Mouse (Mus musculus) kidney, embryonic 16.5 days (tissue): ENCODE measurements around the gene Tmem209. TPM values are rescaled to one million over a fixed set of nuclear protein-coding genes. Genes with fewer than 3 reads are reported as not detected.

Source experiments
- ATAC-seq: fragments of 200-750 bp; cut with Nextera tagmentation; 2 replicates; pipeline ENCODE4 v1.8.0; 2017; ENCODE audit warnings: moderate TSS enrichment; ENCODE audit not compliant: low FRiP score, low TSS enrichment
- H3K27ac ChIP-seq: fragments of 300-500 bp; sonication (generic); 2 replicates; pipeline ENCODE4 v1.5.1; 2014; ENCODE audit warnings: low read length
- H3K27me3 ChIP-seq: fragments of 300-500 bp; sonication (generic); 2 replicates; pipeline ENCODE4 v1.6.1; 2014; ENCODE audit warnings: low read length, control low read depth, mixed read lengths; ENCODE audit not compliant: insufficient read depth
- H3K36me3 ChIP-seq: fragments of 300-500 bp; sonication (generic); 2 replicates; pipeline ENCODE4 v1.6.1; 2014; ENCODE audit warnings: low read length, control low read depth, mixed read lengths; ENCODE audit not compliant: insufficient read depth
- H3K4me1 ChIP-seq: fragments of 300-500 bp; sonication (generic); 2 replicates; pipeline ENCODE4 v1.6.1; 2014; ENCODE audit warnings: low read length, control low read depth, mixed read lengths; ENCODE audit not compliant: insufficient read depth
- H3K4me2 ChIP-seq: fragments of 300-500 bp; sonication (generic); replicated peaks from 2 replicates; pipeline ENCODE4 v1.6.1; 2014; ENCODE audit warnings: low read depth, low read length
- H3K4me3 ChIP-seq: fragments of 300-500 bp; sonication (generic); 2 replicates; pipeline ENCODE4 v1.5.1; 2014; ENCODE audit warnings: mild to moderate bottlenecking, low read length
- H3K9ac ChIP-seq: fragments of 300-500 bp; sonication (generic); replicated peaks from 2 replicates; pipeline ENCODE4 v1.6.1; 2014; ENCODE audit warnings: low read length
- H3K9me3 ChIP-seq: fragments of 300-500 bp; sonication (generic); 2 replicates; pipeline ENCODE4 v1.6.1; 2016; ENCODE audit warnings: low read length, control low read depth
- WGBS: fragments of 180-500 bp; shearing (Covaris S2); extraction: QIAGEN DNeasy Blood & Tissue Kit; methylation state at CpG from one replicate; pipeline ENCODE4 v1.1.7; 2014; 5-methylcytosine and 5-hydroxymethylcytosine counted together
- polyA plus RNA-seq: library from polyadenylated mRNA; unstranded; fragments of >200 nt; fragmentation: Nextera tagmentation; extraction: Ambion mirVana; gene quantifications from 2 replicates; pipeline ENCODE4 v1.2.1, GENCODE M21; 2015

The Tmem209 gene
- polyA plus RNA-seq, 1 experiment from 2014 or later, result 45.6 TPM

GRCm38 (mm10) chr6:30510291-30510690 is 708 bp upstream of the Tmem209 start:
- WGBS, result 72% methylated on average over 5 of the region's 5 CpGs
- Histone ChIP-seq H3K27ac (peak overlapping the region; percentile 99), H3K27me3 (no peaks in the 10 kb centered on the region), H3K4me1 (peaks cover 19% of the 10 kb centered on the region), H3K4me3 (no peak overlapping the region), H3K4me2 (peak overlapping the region; percentile 52; the same call in 1 of the 2 replicates), H3K9ac (peak overlapping the region; percentile 46; the same call in 1 of the 2 replicates), H3K9me3 (no peaks in the 10 kb centered on the region), H3K36me3 (peaks cover 12% of the 10 kb centered on the region)
- no peak for ATAC-seq

GRCm38 (mm10) chr6:30508824-30509223 is 759 bp downstream of the Tmem209 start:
- Histone ChIP-seq H3K27ac (peak overlapping the region; percentile 99), H3K9me3 (no peaks in the 10 kb centered on the region), H3K27me3 (no peaks in the 10 kb centered on the region), H3K4me2 (peak overlapping the region; percentile 75), H3K4me3 (peak overlapping the region; percentile 72), H3K4me1 (peaks cover 10% of the 10 kb centered on the region), H3K36me3 (peaks cover 15% of the 10 kb centered on the region), H3K9ac (peak overlapping the region; percentile 94)
- ATAC-seq, result no peak
- 5% methylated on average over 2 of the region's 2 CpGs for WGBS

- 78% methylated on average over 3 of the region's 3 CpGs for WGBS
- ATAC-seq, result no peak
- H3K9me3 ChIP-seq, result no peaks in the 10 kb centered on the region
- no peak overlapping the region for H3K4me2 ChIP-seq
- H3K4me3 ChIP-seq, result no peak overlapping the region
- H3K36me3 ChIP-seq, result peaks cover 48% of the 10 kb centered on the region
- H3K27ac ChIP-seq, result no peak overlapping the region
- H3K27me3 ChIP-seq, result no peaks in the 10 kb centered on the region
- H3K9ac ChIP-seq, result no peak overlapping the region
- H3K4me1 ChIP-seq, result no peaks in the 10 kb centered on the region
These were observed 10.5 kb downstream of the Tmem209 start for GRCm38 (mm10) chr6:30499049-30499448.

DNA sequence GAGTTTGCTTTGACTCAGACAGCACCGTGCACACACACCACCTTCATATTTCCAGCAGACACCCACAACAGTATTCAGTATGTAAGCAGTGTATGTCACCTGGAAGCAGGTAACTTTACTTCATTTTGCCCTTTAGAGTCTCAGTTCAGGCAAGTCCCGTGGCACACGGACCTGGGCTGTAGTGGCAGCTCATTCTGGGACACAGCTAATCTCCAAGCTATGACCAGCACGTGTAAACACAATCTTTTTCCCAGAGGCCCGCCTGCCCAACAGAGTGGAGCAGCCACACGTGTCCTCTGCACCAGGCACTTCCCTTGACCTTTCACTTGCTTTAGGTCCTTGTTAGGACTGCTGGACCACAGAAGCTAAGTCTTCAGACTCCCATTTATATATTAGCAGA is 23.1 kb downstream of the Tmem209 start:
- H3K4me2 ChIP-seq, result no peak overlapping the region
- H3K4me1 ChIP-seq, result no peaks in the 10 kb centered on the region
- peaks cover 68% of the 10 kb centered on the region for H3K36me3 ChIP-seq
- no peak overlapping the region for H3K27ac ChIP-seq
- H3K4me3 ChIP-seq, result no peak overlapping the region
- no peak for ATAC-seq
- no peaks in the 10 kb centered on the region for H3K27me3 ChIP-seq
- WGBS, result 88% methylated on average over 6 of the region's 6 CpGs
- H3K9ac ChIP-seq, result no peak overlapping the region
- H3K9me3 ChIP-seq, result no peaks in the 10 kb centered on the region

DNA sequence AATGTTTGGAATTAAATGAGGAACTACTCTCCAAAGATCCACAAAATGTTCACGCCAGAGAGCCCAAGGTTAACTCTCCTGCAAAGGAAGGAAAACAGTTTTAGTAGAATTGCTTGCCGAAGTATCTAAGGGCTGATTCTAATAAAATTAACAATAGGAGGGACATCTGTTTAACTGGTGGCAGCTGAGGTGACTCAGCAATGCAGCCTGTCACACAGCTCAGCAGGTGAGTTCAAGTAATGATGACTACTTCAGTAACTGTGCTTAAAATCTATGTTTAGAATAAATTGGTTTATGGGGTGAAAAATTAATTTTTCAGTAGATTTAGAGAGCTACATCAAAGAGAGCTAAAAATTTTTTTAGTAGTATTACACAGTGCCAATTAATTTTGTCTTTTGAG is 26.7 kb downstream of the Tmem209 start:
- H3K4me2 ChIP-seq, result no peak overlapping the region
- no peak overlapping the region for H3K4me3 ChIP-seq
- no peak overlapping the region for H3K27ac ChIP-seq
- no peaks in the 10 kb centered on the region for H3K27me3 ChIP-seq
- H3K9me3 ChIP-seq, result no peaks in the 10 kb centered on the region
- no peak overlapping the region for H3K9ac ChIP-seq
- ATAC-seq, result no peak
- WGBS, result 86% methylated on average over 2 of the region's 2 CpGs
- H3K4me1 ChIP-seq, result no peaks in the 10 kb centered on the region
- peaks cover 59% of the 10 kb centered on the region for H3K36me3 ChIP-seq

- Histone ChIP-seq H3K36me3 (peaks cover 28% of the 10 kb centered on the region), H3K4me3 (no peak overlapping the region), H3K4me1 (no peaks in the 10 kb centered on the region), H3K27ac (no peak overlapping the region), H3K9ac (no peak overlapping the region), H3K4me2 (no peak overlapping the region), H3K27me3 (no peaks in the 10 kb centered on the region), H3K9me3 (no peaks in the 10 kb centered on the region)
- WGBS, result 89% methylated on average over 3 of the region's 3 CpGs
- ATAC-seq, result no peak
These were observed 30.2 kb downstream of the Tmem209 start for GRCm38 (mm10) chr6:30479418-30479817.

GRCm38 (mm10) chr6:30477784-30478183 is 31.8 kb downstream of the Tmem209 start:
- Histone ChIP-seq H3K4me2 (no peak overlapping the region), H3K4me1 (no peaks in the 10 kb centered on the region), H3K9me3 (no peaks in the 10 kb centered on the region), H3K27ac (no peak overlapping the region), H3K36me3 (peaks cover 15% of the 10 kb centered on the region), H3K9ac (no peak overlapping the region), H3K4me3 (no peak overlapping the region), H3K27me3 (no peaks in the 10 kb centered on the region)
- 94% methylated on average over 6 of the region's 6 CpGs for WGBS
- ATAC-seq, result no peak

DNA sequence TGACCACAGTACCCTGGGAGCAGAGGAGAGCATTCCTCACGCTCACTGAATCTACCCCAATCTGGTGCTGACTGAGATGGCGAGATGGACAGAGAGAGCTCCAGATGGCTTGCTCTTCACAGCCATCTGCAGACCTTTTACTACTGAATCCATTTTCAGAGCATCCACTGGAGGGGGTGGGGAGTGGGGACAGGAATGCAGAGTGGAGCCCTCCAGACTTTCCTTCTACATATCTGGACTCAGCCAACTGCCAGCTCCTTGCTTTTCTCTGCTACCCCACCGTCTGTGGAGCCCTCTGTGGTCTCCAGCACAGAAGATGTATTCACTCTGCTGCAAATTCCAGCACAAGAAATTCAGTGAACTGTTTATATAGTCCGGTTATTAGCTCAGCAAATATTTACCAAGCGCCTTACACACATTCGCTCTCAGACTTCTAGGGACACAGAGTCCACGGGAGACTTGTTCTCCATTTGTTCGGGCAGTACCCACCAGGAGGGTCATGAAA is 32.3 kb downstream of the Tmem209 start:
- peaks cover 12% of the 10 kb centered on the region; the same call in 1 of the 2 replicates for H3K36me3 ChIP-seq
- no peak overlapping the region for H3K4me2 ChIP-seq
- H3K9ac ChIP-seq, result no peak overlapping the region
- no peak overlapping the region for H3K4me3 ChIP-seq
- H3K27me3 ChIP-seq, result no peaks in the 10 kb centered on the region
- no peak for ATAC-seq
- WGBS, result 81% methylated on average over 8 of the region's 8 CpGs
- no peaks in the 10 kb centered on the region for H3K4me1 ChIP-seq
- no peaks in the 10 kb centered on the region for H3K9me3 ChIP-seq
- peak overlapping the region; percentile 34; the same call in 1 of the 2 replicates for H3K27ac ChIP-seq

- Histone ChIP-seq H3K36me3 (peaks cover 7% of the 10 kb centered on the region; the same call in 1 of the 2 replicates), H3K4me3 (no peak overlapping the region), H3K27me3 (no peaks in the 10 kb centered on the region), H3K27ac (no peak overlapping the region), H3K9me3 (no peaks in the 10 kb centered on the region), H3K9ac (no peak overlapping the region), H3K4me2 (no peak overlapping the region), H3K4me1 (no peaks in the 10 kb centered on the region)
- ATAC-seq, result no peak
- WGBS, result 57% methylated on average over 10 of the region's 10 CpGs
These were observed 33.4 kb downstream of the Tmem209 start for GRCm38 (mm10) chr6:30476025-30476765.

DNA sequence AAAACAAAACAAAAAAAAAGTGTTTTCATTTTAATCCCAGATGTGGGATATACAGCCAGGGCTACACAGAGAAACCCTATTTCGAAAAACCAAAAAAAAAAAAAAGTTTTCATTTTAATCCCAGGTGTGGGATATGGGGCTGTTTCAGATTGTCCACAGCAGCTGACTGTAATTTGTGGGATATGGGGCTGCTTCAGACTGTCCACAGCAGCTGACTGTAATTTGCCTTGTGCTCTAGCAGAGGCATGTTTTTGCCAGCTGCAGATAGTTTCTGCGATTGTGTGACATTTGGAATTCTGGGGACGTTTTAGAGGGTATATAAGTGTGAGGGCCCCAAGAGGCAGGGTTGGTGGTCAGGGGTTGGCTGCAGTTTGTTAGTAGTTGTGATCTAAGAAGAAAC is 37.9 kb downstream of the Tmem209 start:
- 73% methylated on average over 3 of the region's 3 CpGs for WGBS

More for the DNA sequence above, 37.9 kb downstream of the Tmem209 start:
- Histone ChIP-seq H3K36me3 (no peaks in the 10 kb centered on the region), H3K4me1 (peaks cover 7% of the 10 kb centered on the region), H3K4me2 (no peak overlapping the region), H3K9me3 (no peaks in the 10 kb centered on the region), H3K4me3 (no peak overlapping the region), H3K9ac (no peak overlapping the region), H3K27ac (no peak overlapping the region), H3K27me3 (no peaks in the 10 kb centered on the region)
- no peak for ATAC-seq
